Comparison of ENCODE assay signal across 19 mouse cellular contexts in genomic region chr11:59068922-59069321, GRCm38 (mm10).
DNase-seq lines count a peak whose midpoint lies in the region; ATAC-seq and TF ChIP-seq lines count a peak whose summit lies in the region.
"Had no signal": no experiment of that assay in that cellular context is flagged by ENCODE, and none has a peak within 500 bp of the region (broad histone marks: within the 10 kb centered on the region; RNA-seq: fewer than 3 reads in every experiment).

No protein-coding gene starts in this region.

- H3K9ac ChIP-seq in hindbrain, embryonic 16.5 days (ENCODE audit: low read depth, low read length): no peak overlapping the region
- H3K9ac ChIP-seq: embryonic facial prominence, embryonic 12.5 days; forebrain, embryonic 13.5 days; intestine, embryonic 15.5 days had no signal

- no peaks in the 10 kb centered on the region for H3K27me3 ChIP-seq in hindbrain, embryonic 10.5 days (ENCODE audit: insufficient read depth, poor library complexity, severe bottlenecking)
- no peaks in the 10 kb centered on the region for H3K27me3 ChIP-seq in hindbrain, embryonic 16.5 days (replicated peaks; ENCODE audit: control insufficient read depth, insufficient read depth, low read length)
- H3K27me3 ChIP-seq: embryonic facial prominence, embryonic 12.5 days; forebrain, embryonic 13.5 days; intestine, embryonic 15.5 days had no signal

- no peak for TF ChIP-seq CTCF in left cerebral cortex, adult 2 months (IDR thresholded peaks at IDR 0.05)

- 82% methylated on average over 8 of the region's 8 CpGs for WGBS in hindbrain, embryonic 10.5 days
- 81% methylated on average over 8 of the region's 8 CpGs for WGBS in hindbrain, embryonic 16.5 days

- no peaks in the 10 kb centered on the region for H3K36me3 ChIP-seq in hindbrain, embryonic 10.5 days
- H3K36me3 ChIP-seq in hindbrain, embryonic 16.5 days (ENCODE audit: control insufficient read depth, insufficient read depth, low read length): no peaks in the 10 kb centered on the region
- H3K36me3 ChIP-seq: embryonic facial prominence, embryonic 12.5 days; intestine, embryonic 15.5 days had no signal

- H3K4me1 ChIP-seq in hindbrain, embryonic 10.5 days (replicated peaks): peaks cover 17% of the 10 kb centered on the region
- H3K4me1 ChIP-seq in hindbrain, embryonic 16.5 days (ENCODE audit: control insufficient read depth, insufficient read depth, low read depth, low read length): no peaks in the 10 kb centered on the region
- H3K4me1 ChIP-seq: embryonic facial prominence, embryonic 12.5 days; forebrain, embryonic 13.5 days; intestine, embryonic 15.5 days had no signal

- intact Hi-C loops in left cerebral cortex, adult 2 months (cut with DNase I): no loop called here

- ATAC-seq in hindbrain, embryonic 16.5 days: no peak
- ATAC-seq: forebrain, embryonic 13.5 days; intestine, embryonic 15.5 days had no signal

- no peak for DNase-seq in hindbrain, embryonic 10.5 days (ENCODE audit: low spot score)
- no peak for DNase-seq in left cerebral cortex, adult 2 months (ENCODE audit: extremely low spot score in 1 of 2, low spot score in 2 of 2)
- DNase-seq in left cerebral cortex, adult 8-10 months (ENCODE audit: low spot score in 2 of 2): no peak
- DNase-seq in brain, adult 2 months (ENCODE audit: low read depth, low spot score): peak; percentile 14
- DNase-seq in retina, embryonic 14.5 days (ENCODE audit: low spot score): peak; percentile 21
- DNase-seq in kidney, adult 8-10 months: no peak
- DNase-seq: adrenal gland, adult 2 months; adrenal gland, postnatal 25 days; cerebellum, adult 11 months; cerebellum, adult 8-10 months; cerebellum, postnatal 25 days; gastrocnemius, postnatal 25 days; heart, postnatal 10 days; heart, postnatal 4 days had no signal

- H3K9me3 ChIP-seq in hindbrain, embryonic 10.5 days: peaks cover 7% of the 10 kb centered on the region; the same call in 1 of the 2 replicates
- no peaks in the 10 kb centered on the region for H3K9me3 ChIP-seq in hindbrain, embryonic 16.5 days (ENCODE audit: control insufficient read depth, low read length)
- H3K9me3 ChIP-seq: forebrain, embryonic 13.5 days; intestine, embryonic 15.5 days had no signal

- no peak overlapping the region for H3K4me2 ChIP-seq in hindbrain, embryonic 16.5 days (ENCODE audit: low read length)
- H3K4me2 ChIP-seq: embryonic facial prominence, embryonic 12.5 days; forebrain, embryonic 13.5 days; intestine, embryonic 15.5 days had no signal

- peak overlapping the region; percentile 56; the same call in 1 of the 2 replicates for H3K27ac ChIP-seq in hindbrain, embryonic 10.5 days
- no peak overlapping the region for H3K27ac ChIP-seq in hindbrain, embryonic 16.5 days (ENCODE audit: low read depth, low read length)
- peak overlapping the region; percentile 36; the same call in 1 of the 2 replicates for H3K27ac ChIP-seq in left cerebral cortex, adult 2 months
- H3K27ac ChIP-seq: embryonic facial prominence, embryonic 12.5 days; forebrain, embryonic 13.5 days; intestine, embryonic 15.5 days had no signal

- H3K4me3 ChIP-seq in hindbrain, embryonic 10.5 days: no peak overlapping the region
- H3K4me3 ChIP-seq in hindbrain, embryonic 16.5 days (ENCODE audit: low read length): no peak overlapping the region
- no peak overlapping the region for H3K4me3 ChIP-seq in left cerebral cortex, adult 2 months
- H3K4me3 ChIP-seq: embryonic facial prominence, embryonic 12.5 days; forebrain, embryonic 13.5 days; gastrocnemius, adult 2 months; intestine, embryonic 15.5 days had no signal

Comparison
In these comparisons a context has a peak if more than half of its experiments do, and no peak if none do; other contexts are left out.
1. DNase-seq: peak in brain, adult 2 months (single experiment) and retina, embryonic 14.5 days (single experiment); none in hindbrain, embryonic 10.5 days (single experiment), left cerebral cortex, adult 2 months (0 of 2), left cerebral cortex, adult 8-10 months (0 of 2) and kidney, adult 8-10 months (0 of 2).